Mouse (Mus musculus): Measurements from ENCODE around the gene Gm9857. TPM values are rescaled to one million over a fixed set of nuclear protein-coding genes. Genes with fewer than 3 reads are reported as not detected.

Gene Gm9857
- polyA plus RNA-seq, 1 experiment from 2014 or later, result not detected

- WGBS, result 93% methylated on average over 4 of the region's 4 CpGs
- no peak for ATAC-seq (ENCODE audit: low read depth)
Observed at GRCm38 (mm10) chr3:108898640-108899039, 41.6 kb downstream of the Gm9857 start.

GRCm38 (mm10) chr3:108892914-108893313 lies 47.3 kb downstream of the Gm9857 start:
- no peaks in the 10 kb centered on the region for H3K36me3 ChIP-seq (ENCODE audit: control insufficient read depth, insufficient read depth, low read length)
- no peaks in the 10 kb centered on the region for H3K27me3 ChIP-seq (ENCODE audit: control insufficient read depth, insufficient read depth, low read length)
- no peaks in the 10 kb centered on the region for H3K9me3 ChIP-seq (ENCODE audit: control insufficient read depth, low read length)
- no peak overlapping the region for H3K4me3 ChIP-seq (ENCODE audit: low read depth, low read length)
- no peak overlapping the region for H3K4me2 ChIP-seq (ENCODE audit: low read depth, low read length)
- H3K27ac ChIP-seq (ENCODE audit: low read depth, low read length), result no peak overlapping the region
- H3K9ac ChIP-seq (replicated peaks; ENCODE audit: low read depth, low read length), result no peak overlapping the region
- ATAC-seq (ENCODE audit: low read depth), result no peak
- H3K4me1 ChIP-seq (ENCODE audit: control insufficient read depth, insufficient read depth, low read length), result no peaks in the 10 kb centered on the region
- WGBS, result 68% methylated on average over 4 of the region's 4 CpGs

More at GRCm38 (mm10) chr3:108898640-108899039, 41.6 kb downstream of the Gm9857 start:
- Histone ChIP-seq H3K27ac (ENCODE audit: low read depth, low read length) (no peak overlapping the region), H3K36me3 (ENCODE audit: control insufficient read depth, insufficient read depth, low read length) (peaks cover 17% of the 10 kb centered on the region; the same call in 1 of the 2 replicates), H3K4me2 (ENCODE audit: low read depth, low read length) (no peak overlapping the region), H3K4me1 (ENCODE audit: control insufficient read depth, insufficient read depth, low read length) (no peaks in the 10 kb centered on the region), H3K9ac (replicated peaks; ENCODE audit: low read depth, low read length) (no peak overlapping the region), H3K27me3 (ENCODE audit: control insufficient read depth, insufficient read depth, low read length) (no peaks in the 10 kb centered on the region), H3K4me3 (ENCODE audit: low read depth, low read length) (no peak overlapping the region), H3K9me3 (ENCODE audit: control insufficient read depth, low read length) (no peaks in the 10 kb centered on the region)

DNA sequence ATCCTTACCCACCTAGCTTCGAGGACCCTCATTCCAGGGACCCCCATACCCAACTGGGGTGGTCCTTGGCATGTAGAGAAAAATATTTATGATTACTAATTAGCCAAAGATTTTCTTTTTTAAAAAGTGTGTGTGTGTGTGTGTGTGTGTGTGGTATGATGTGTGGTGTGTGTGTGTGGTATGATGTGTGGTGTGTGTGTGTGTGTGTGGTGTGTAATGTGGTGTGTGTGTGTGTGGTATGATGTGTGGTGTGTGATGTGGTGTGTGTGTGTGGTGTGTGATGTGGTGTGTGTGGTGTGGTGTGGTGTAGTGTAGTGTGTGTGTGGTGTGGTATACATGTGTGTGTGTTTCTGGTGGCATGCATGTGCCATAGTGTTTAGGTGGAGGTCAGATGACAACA lies 48.2 kb downstream of the Gm9857 start:
- no peaks in the 10 kb centered on the region for H3K9me3 ChIP-seq (ENCODE audit: control insufficient read depth, low read length)
- H3K27ac ChIP-seq (ENCODE audit: low read depth, low read length), result no peak overlapping the region
- no peak overlapping the region for H3K9ac ChIP-seq (replicated peaks; ENCODE audit: low read depth, low read length)
- WGBS, result 88% methylated on average over 1 of the region's 1 CpGs
- no peak overlapping the region for H3K4me3 ChIP-seq (ENCODE audit: low read depth, low read length)
- no peaks in the 10 kb centered on the region for H3K4me1 ChIP-seq (ENCODE audit: control insufficient read depth, insufficient read depth, low read length)
- ATAC-seq (ENCODE audit: low read depth), result no peak
- H3K27me3 ChIP-seq (ENCODE audit: control insufficient read depth, insufficient read depth, low read length), result no peaks in the 10 kb centered on the region
- no peak overlapping the region for H3K4me2 ChIP-seq (ENCODE audit: low read depth, low read length)
- no peaks in the 10 kb centered on the region for H3K36me3 ChIP-seq (ENCODE audit: control insufficient read depth, insufficient read depth, low read length)

Other genes starting within 250 kb of the Gm9857 start
- gene Gpsm2, start 218.1 kb downstream of the Gm9857 start, polyA plus RNA-seq (2014; fragmentation: Nextera tagmentation; extraction: Ambion mirVana), result 15.6 and 22.9 TPM in 2 replicates
- 0.12 TPM in 1 of 2 replicates, not detected in the other for gene Aknad1, start 200.8 kb downstream of the Gm9857 start, polyA plus RNA-seq (2014; fragmentation: Nextera tagmentation; extraction: Ambion mirVana)
- 11.5 and 16.0 TPM in 2 replicates for gene Stxbp3, start 99.9 kb downstream of the Gm9857 start, polyA plus RNA-seq (2014; fragmentation: Nextera tagmentation; extraction: Ambion mirVana)
- gene Fndc7, start 50.4 kb downstream of the Gm9857 start, polyA plus RNA-seq (2014; fragmentation: Nextera tagmentation; extraction: Ambion mirVana), result 0.07 TPM in 1 of 2 replicates, not detected in the other
- gene Prpf38b, start 28.7 kb downstream of the Gm9857 start, polyA plus RNA-seq (2014; fragmentation: Nextera tagmentation; extraction: Ambion mirVana), result 46.3 and 47.7 TPM in 2 replicates
- 2.3 and 3.1 TPM in 2 replicates for gene Henmt1, start 572 bp downstream of the Gm9857 start, polyA plus RNA-seq (2014; fragmentation: Nextera tagmentation; extraction: Ambion mirVana)
- 17.6 and 24.8 TPM in 2 replicates for gene Fam102b, start 87.2 kb upstream of the Gm9857 start, polyA plus RNA-seq (2014; fragmentation: Nextera tagmentation; extraction: Ambion mirVana)
- not detected in 2 replicates for gene Slc25a54, start 140.0 kb upstream of the Gm9857 start, polyA plus RNA-seq (2014; fragmentation: Nextera tagmentation; extraction: Ambion mirVana)
- gene Slc25a24, start 182.7 kb upstream of the Gm9857 start, polyA plus RNA-seq (2014; fragmentation: Nextera tagmentation; extraction: Ambion mirVana), result 3.0 and 8.0 TPM in 2 replicates

All from neural tube, embryonic 14.5 days (tissue).